Mouse (Mus musculus): Measurements from ENCODE around the gene Malsu1.

Malsu1 gene

GRCm38 (mm10) chr6:49074117-49074490 is 509 bp downstream of the Malsu1 start:
- DNase-seq (ENCODE audit: low spot score in 2 of 2), result no peak

- no peak for DNase-seq (ENCODE audit: low spot score in 2 of 2)
Observed at GRCm38 (mm10) chr6:49077894-49078293, 4.3 kb downstream of the Malsu1 start.

GRCm38 (mm10) chr6:49079313-49079712 is 5.7 kb downstream of the Malsu1 start:
- DNase-seq (ENCODE audit: low spot score in 2 of 2), result no peak

- no peak for DNase-seq (ENCODE audit: low spot score in 2 of 2)
Observed at GRCm38 (mm10) chr6:49083008-49083407, 9.4 kb downstream of the Malsu1 start.

GRCm38 (mm10) chr6:49094968-49095367 is 21.4 kb downstream of the Malsu1 start:
- no peak for DNase-seq (ENCODE audit: low spot score in 2 of 2)

GRCm38 (mm10) chr6:49096421-49096820 is 22.8 kb downstream of the Malsu1 start:
- no peak for DNase-seq (ENCODE audit: low spot score in 2 of 2)

- no peak for DNase-seq (ENCODE audit: low spot score in 2 of 2)
Observed at GRCm38 (mm10) chr6:49096933-49097461, 23.4 kb downstream of the Malsu1 start.

GRCm38 (mm10) chr6:49097596-49098110 is 24.1 kb downstream of the Malsu1 start:
- DNase-seq (ENCODE audit: low spot score in 2 of 2), result no peak

- no peak for DNase-seq (ENCODE audit: low spot score in 2 of 2)
Observed at GRCm38 (mm10) chr6:49099086-49099485, 25.5 kb downstream of the Malsu1 start.

GRCm38 (mm10) chr6:49106746-49107500 is 33.3 kb downstream of the Malsu1 start:
- no peak for DNase-seq (ENCODE audit: low spot score in 2 of 2)

- DNase-seq (ENCODE audit: low spot score in 2 of 2), result no peak
Observed at GRCm38 (mm10) chr6:49109196-49109595, 35.6 kb downstream of the Malsu1 start.

- no peak for DNase-seq (ENCODE audit: low spot score in 2 of 2)
Observed at GRCm38 (mm10) chr6:49113895-49114294, 40.3 kb downstream of the Malsu1 start.

GRCm38 (mm10) chr6:49114457-49114856 is 40.9 kb downstream of the Malsu1 start:
- DNase-seq (ENCODE audit: low spot score in 2 of 2), result no peak

- no peak for DNase-seq (ENCODE audit: low spot score in 2 of 2)
Observed at GRCm38 (mm10) chr6:49115550-49115949, 42.0 kb downstream of the Malsu1 start.

- no peak for DNase-seq (ENCODE audit: low spot score in 2 of 2)
Observed at GRCm38 (mm10) chr6:49116241-49116640, 42.6 kb downstream of the Malsu1 start.

GRCm38 (mm10) chr6:49118446-49118845 is 44.9 kb downstream of the Malsu1 start:
- DNase-seq (ENCODE audit: low spot score in 2 of 2), result no peak

- DNase-seq (ENCODE audit: low spot score in 2 of 2), result no peak
Observed at GRCm38 (mm10) chr6:49119462-49120135, 46.0 kb downstream of the Malsu1 start.

- DNase-seq (ENCODE audit: low spot score in 2 of 2), result no peak
Observed at GRCm38 (mm10) chr6:49120370-49120769, 46.8 kb downstream of the Malsu1 start.

GRCm38 (mm10) chr6:49130328-49130727 is 56.7 kb downstream of the Malsu1 start:
- DNase-seq (ENCODE audit: low spot score in 2 of 2), result no peak

GRCm38 (mm10) chr6:49131855-49132254 is 58.3 kb downstream of the Malsu1 start:
- DNase-seq (ENCODE audit: low spot score in 2 of 2), result no peak

GRCm38 (mm10) chr6:49132352-49133090 is 58.9 kb downstream of the Malsu1 start:
- DNase-seq (ENCODE audit: low spot score in 2 of 2), result no peak

Data from natural killer cell, adult 2 months (primary cell).